Mouse (Mus musculus) forebrain, embryonic 13.5 days (tissue): Measurements from ENCODE around the gene Fam129a. TPM values are rescaled to one million over a fixed set of nuclear protein-coding genes. Genes with fewer than 3 reads are reported as not detected.

ENCODE experiments used
- ATAC-seq: fragments of 200-750 bp; cut with Nextera tagmentation; 2 replicates; pipeline ENCODE4 v1.8.0; 2017
- H3K27ac ChIP-seq: fragments of 300-500 bp; sonication (generic); 2 replicates; pipeline ENCODE4 v1.5.1; 2015; ENCODE audit warnings: inconsistent platforms, mild to moderate bottlenecking, moderate library complexity
- H3K27me3 ChIP-seq: fragments of 300-500 bp; sonication (generic); 2 replicates; pipeline ENCODE4 v1.6.1; 2015; ENCODE audit warnings: mild to moderate bottlenecking, inconsistent platforms
- H3K36me3 ChIP-seq: fragments of 300-500 bp; sonication (generic); 2 replicates; pipeline ENCODE4 v1.6.1; 2015; ENCODE audit warnings: mild to moderate bottlenecking, inconsistent platforms; ENCODE audit not compliant: poor library complexity, severe bottlenecking
- H3K4me1 ChIP-seq: fragments of 300-500 bp; sonication (generic); 2 replicates; pipeline ENCODE4 v1.6.1; 2015; ENCODE audit warnings: inconsistent platforms
- H3K4me2 ChIP-seq: fragments of 300-500 bp; sonication (generic); 2 replicates; pipeline ENCODE4 v1.6.1; 2015; ENCODE audit warnings: inconsistent platforms, mild to moderate bottlenecking, moderate library complexity
- H3K4me3 ChIP-seq: fragments of 300-500 bp; sonication (generic); 2 replicates; pipeline ENCODE4 v1.5.1; 2015; ENCODE audit warnings: mild to moderate bottlenecking, inconsistent platforms
- H3K9ac ChIP-seq: fragments of 300-500 bp; sonication (generic); 2 replicates; pipeline ENCODE4 v1.6.1; 2015; ENCODE audit warnings: mild to moderate bottlenecking, inconsistent platforms
- H3K9me3 ChIP-seq: fragments of 300-500 bp; sonication (generic); replicated peaks from 2 replicates; pipeline ENCODE4 v1.6.1; 2016; ENCODE audit warnings: inconsistent platforms
- WGBS: fragments of 180-500 bp; shearing (Covaris S2); methylation state at CpG from one replicate; pipeline ENCODE4 v1.1.7; 2015; 5-methylcytosine and 5-hydroxymethylcytosine counted together
- polyA plus RNA-seq: library from polyadenylated mRNA; unstranded; fragments of >200 nt; fragmentation: Nextera tagmentation; extraction: Ambion mirVana; gene quantifications from 2 replicates; pipeline ENCODE4 v1.2.1, GENCODE M21; 2015

Gene Fam129a
- polyA plus RNA-seq: 1.3 and 1.9 TPM in 2 replicates

GRCm38 (mm10) chr1:151570981-151571837 lies at the start of gene Fam129a:
Fam129a (plus strand) TSS chr1:151571186.
- Histone ChIP-seq H3K9ac (peak within 1 kb of the TSS; percentile 57), H3K27me3 (peaks cover 30% of the 10 kb centered on the region), H3K27ac (no peak within 1 kb of the TSS), H3K4me3 (peak within 1 kb of the TSS; percentile 40), H3K36me3 (no peaks in the 10 kb centered on the region), H3K4me2 (peak within 1 kb of the TSS; percentile 74), H3K4me1 (peaks cover 9% of the 10 kb centered on the region), H3K9me3 (no peaks in the 10 kb centered on the region)
- peak; percentile 55; the same call in 1 of the 2 replicates for ATAC-seq
- 7% methylated on average over 46 of the region's 46 CpGs for WGBS

GRCm38 (mm10) chr1:151526701-151527100 lies 44.3 kb upstream of the Fam129a start:
- H3K4me2 ChIP-seq: no peak overlapping the region
- H3K9ac ChIP-seq: no peak overlapping the region
- ATAC-seq: peak; percentile 45; the same call in 1 of the 2 replicates
- no peak overlapping the region for H3K4me3 ChIP-seq
- H3K4me1 ChIP-seq: no peaks in the 10 kb centered on the region
- 72% methylated on average over 3 of the region's 3 CpGs for WGBS
- H3K27me3 ChIP-seq: no peaks in the 10 kb centered on the region
- peaks cover 4% of the 10 kb centered on the region; the same call in 1 of the 2 replicates for H3K9me3 ChIP-seq
- no peak overlapping the region for H3K27ac ChIP-seq
- no peaks in the 10 kb centered on the region for H3K36me3 ChIP-seq

- no peak overlapping the region for H3K27ac ChIP-seq
- H3K9ac ChIP-seq: no peak overlapping the region
- H3K4me3 ChIP-seq: no peak overlapping the region
- no peak for ATAC-seq
- 85% methylated on average over 6 of the region's 6 CpGs for WGBS
- H3K4me2 ChIP-seq: no peak overlapping the region
- H3K9me3 ChIP-seq: no peaks in the 10 kb centered on the region
- H3K4me1 ChIP-seq: no peaks in the 10 kb centered on the region
- no peaks in the 10 kb centered on the region for H3K36me3 ChIP-seq
- H3K27me3 ChIP-seq: no peaks in the 10 kb centered on the region
These were observed 27.0 kb upstream of the Fam129a start for GRCm38 (mm10) chr1:151543796-151544477.

GRCm38 (mm10) chr1:151544581-151544980 lies 26.4 kb upstream of the Fam129a start:
- no peak overlapping the region for H3K4me2 ChIP-seq
- no peak overlapping the region for H3K4me3 ChIP-seq
- H3K4me1 ChIP-seq: no peaks in the 10 kb centered on the region
- WGBS: 94% methylated on average over 3 of the region's 3 CpGs
- H3K9ac ChIP-seq: no peak overlapping the region
- no peak for ATAC-seq
- H3K9me3 ChIP-seq: no peaks in the 10 kb centered on the region
- no peaks in the 10 kb centered on the region for H3K36me3 ChIP-seq
- no peak overlapping the region for H3K27ac ChIP-seq
- no peaks in the 10 kb centered on the region for H3K27me3 ChIP-seq

- Histone ChIP-seq H3K27ac (no peak overlapping the region), H3K9me3 (no peaks in the 10 kb centered on the region), H3K4me1 (0 out of 2 replicates have a peak, but pooled peaks cover under 1% of the 10 kb centered on the region), H3K36me3 (no peaks in the 10 kb centered on the region), H3K4me3 (no peak overlapping the region), H3K9ac (no peak overlapping the region), H3K4me2 (no peak overlapping the region), H3K27me3 (no peaks in the 10 kb centered on the region)
- no peak for ATAC-seq
- 84% methylated on average over 7 of the region's 7 CpGs for WGBS
These were observed 25.4 kb upstream of the Fam129a start for GRCm38 (mm10) chr1:151545571-151545970.

GRCm38 (mm10) chr1:151548896-151549610 lies 21.9 kb upstream of the Fam129a start:
- Histone ChIP-seq H3K36me3 (no peaks in the 10 kb centered on the region), H3K4me3 (no peak overlapping the region), H3K4me2 (no peak overlapping the region), H3K27ac (no peak overlapping the region), H3K9ac (no peak overlapping the region), H3K4me1 (peaks cover 11% of the 10 kb centered on the region; the same call in 1 of the 2 replicates), H3K9me3 (no peaks in the 10 kb centered on the region), H3K27me3 (no peaks in the 10 kb centered on the region)
- no peak for ATAC-seq
- WGBS: 80% methylated on average over 8 of the region's 8 CpGs

- no peaks in the 10 kb centered on the region for H3K36me3 ChIP-seq
- 86% methylated on average over 7 of the region's 7 CpGs for WGBS
- no peak for ATAC-seq
- no peaks in the 10 kb centered on the region for H3K27me3 ChIP-seq
- H3K4me1 ChIP-seq: peaks cover 11% of the 10 kb centered on the region; the same call in 1 of the 2 replicates
- H3K4me3 ChIP-seq: no peak overlapping the region
- no peak overlapping the region for H3K9ac ChIP-seq
- no peak overlapping the region for H3K27ac ChIP-seq
- no peak overlapping the region for H3K4me2 ChIP-seq
- no peaks in the 10 kb centered on the region for H3K9me3 ChIP-seq
These were observed 21.2 kb upstream of the Fam129a start for GRCm38 (mm10) chr1:151549794-151550193.

GRCm38 (mm10) chr1:151550587-151551479 lies 20.2 kb upstream of the Fam129a start:
- peak; percentile 58 for ATAC-seq
- Histone ChIP-seq H3K9me3 (no peaks in the 10 kb centered on the region), H3K9ac (no peak overlapping the region), H3K36me3 (no peaks in the 10 kb centered on the region), H3K4me3 (no peak overlapping the region), H3K27ac (no peak overlapping the region), H3K4me1 (peaks cover 11% of the 10 kb centered on the region; the same call in 1 of the 2 replicates), H3K27me3 (no peaks in the 10 kb centered on the region), H3K4me2 (peak overlapping the region; percentile 28; the same call in 1 of the 2 replicates)
- 41% methylated on average over 19 of the region's 19 CpGs for WGBS

- peaks cover 3% of the 10 kb centered on the region; the same call in 1 of the 2 replicates for H3K4me1 ChIP-seq
- no peaks in the 10 kb centered on the region for H3K9me3 ChIP-seq
- H3K9ac ChIP-seq: no peak overlapping the region
- H3K4me3 ChIP-seq: no peak overlapping the region
- no peaks in the 10 kb centered on the region for H3K36me3 ChIP-seq
- 55% methylated on average over 11 of the region's 11 CpGs for WGBS
- no peak overlapping the region for H3K27ac ChIP-seq
- no peak overlapping the region for H3K4me2 ChIP-seq
- H3K27me3 ChIP-seq: no peaks in the 10 kb centered on the region
- ATAC-seq: no peak
These were observed 10.4 kb upstream of the Fam129a start for GRCm38 (mm10) chr1:151560536-151560935.

- Histone ChIP-seq H3K27me3 (no peaks in the 10 kb centered on the region), H3K9me3 (no peaks in the 10 kb centered on the region), H3K4me1 (peaks cover 3% of the 10 kb centered on the region; the same call in 1 of the 2 replicates), H3K4me3 (no peak overlapping the region), H3K9ac (no peak overlapping the region), H3K4me2 (no peak overlapping the region), H3K27ac (no peak overlapping the region), H3K36me3 (no peaks in the 10 kb centered on the region)
- WGBS: 59% methylated on average over 5 of the region's 5 CpGs
- ATAC-seq: peak; percentile 24; the same call in 1 of the 2 replicates
These were observed 7.6 kb upstream of the Fam129a start for GRCm38 (mm10) chr1:151563401-151563800.

- Histone ChIP-seq H3K27me3 (no peaks in the 10 kb centered on the region), H3K4me1 (peaks cover 3% of the 10 kb centered on the region; the same call in 1 of the 2 replicates), H3K9me3 (no peaks in the 10 kb centered on the region), H3K4me2 (no peak overlapping the region), H3K36me3 (no peaks in the 10 kb centered on the region), H3K27ac (no peak overlapping the region), H3K9ac (no peak overlapping the region), H3K4me3 (no peak overlapping the region)
- 58% methylated on average over 6 of the region's 6 CpGs for WGBS
- ATAC-seq: peak; percentile 51; the same call in 1 of the 2 replicates
These were observed 7.1 kb upstream of the Fam129a start for GRCm38 (mm10) chr1:151563893-151564292.
